In genomic region chr3:141476670-141477069, GRCm38 (mm10) we compare ENCODE assay signal across 11 mouse cellular contexts. TPM values are rescaled to one million over a fixed set of nuclear protein-coding genes. Genes with fewer than 3 reads are reported as not detected.
DNase-seq lines count a peak whose midpoint lies in the region; ATAC-seq lines count a peak whose summit lies in the region.
"Had no signal": no experiment of that assay in that cellular context is flagged by ENCODE, and none has a peak within 500 bp of the region (broad histone marks: within the 10 kb centered on the region; RNA-seq: fewer than 3 reads in every experiment).

No protein-coding gene starts in this region.

- no peaks in the 10 kb centered on the region for H3K9me3 ChIP-seq in lung, embryonic 15.5 days
- H3K9me3 ChIP-seq in hindbrain, embryonic 15.5 days: no peaks in the 10 kb centered on the region
- H3K9me3 ChIP-seq in limb, embryonic 12.5 days: no peaks in the 10 kb centered on the region
- H3K9me3 ChIP-seq: neural tube, embryonic 13.5 days had no signal

- peaks cover 18% of the 10 kb centered on the region; the same call in 1 of the 2 replicates for H3K4me1 ChIP-seq in lung, embryonic 15.5 days
- H3K4me1 ChIP-seq in hindbrain, embryonic 15.5 days (replicated peaks): 0 out of 2 replicates have a peak, but pooled peaks cover 14% of the 10 kb centered on the region
- peaks cover 19% of the 10 kb centered on the region for H3K4me1 ChIP-seq in limb, embryonic 12.5 days (replicated peaks)

- DNase-seq in cerebellum, postnatal 10 days: peak; percentile 52 to 53
- DNase-seq in cerebellum, adult 18-20 months: no peak
- no peak for DNase-seq in lung, postnatal 25 days (ENCODE audit: low spot score)
- no peak for DNase-seq in gastrocnemius, adult 8-10 months (ENCODE audit: low spot score in 2 of 2)
- no peak for DNase-seq in right cerebral cortex, adult 18-20 months
- DNase-seq: gastrocnemius, postnatal 36 days had no signal

- no peak overlapping the region for H3K4me3 ChIP-seq in lung, embryonic 15.5 days
- H3K4me3 ChIP-seq in hindbrain, embryonic 15.5 days: no peak overlapping the region
- H3K4me3 ChIP-seq in limb, embryonic 12.5 days (replicated peaks): no peak overlapping the region
- H3K4me3 ChIP-seq: neural tube, embryonic 13.5 days had no signal

- H3K36me3 ChIP-seq in lung, embryonic 15.5 days: no peaks in the 10 kb centered on the region
- no peaks in the 10 kb centered on the region for H3K36me3 ChIP-seq in hindbrain, embryonic 15.5 days
- H3K36me3 ChIP-seq in limb, embryonic 12.5 days: no peaks in the 10 kb centered on the region
- H3K36me3 ChIP-seq: neural tube, embryonic 13.5 days had no signal

- H3K27me3 ChIP-seq in lung, embryonic 15.5 days: no peaks in the 10 kb centered on the region
- no peaks in the 10 kb centered on the region for H3K27me3 ChIP-seq in hindbrain, embryonic 15.5 days
- no peaks in the 10 kb centered on the region for H3K27me3 ChIP-seq in limb, embryonic 12.5 days
- H3K27me3 ChIP-seq: neural tube, embryonic 13.5 days had no signal

- H3K9ac ChIP-seq in lung, embryonic 15.5 days: no peak overlapping the region
- no peak overlapping the region for H3K9ac ChIP-seq in hindbrain, embryonic 15.5 days
- no peak overlapping the region for H3K9ac ChIP-seq in limb, embryonic 12.5 days (replicated peaks)
- H3K9ac ChIP-seq: liver, embryonic 14.5 days; neural tube, embryonic 13.5 days had no signal

- ATAC-seq in lung, embryonic 15.5 days (ENCODE audit: borderline replicate concordance, extremely low read depth, low FRiP score, low TSS enrichment): peak; percentile 44; the same call in 1 of the 2 replicates
- ATAC-seq in hindbrain, embryonic 15.5 days (ENCODE audit: low FRiP score, low read depth): peak; percentile 81
- ATAC-seq in limb, embryonic 12.5 days (ENCODE audit: insufficient number of reproducible peaks, insufficient read depth, low FRiP score, low TSS enrichment, low read depth): 0 out of 2 replicates have a peak, but pooled peaks have one; percentile 47

- H3K4me2 ChIP-seq in lung, embryonic 15.5 days: no peak overlapping the region
- no peak overlapping the region for H3K4me2 ChIP-seq in hindbrain, embryonic 15.5 days
- H3K4me2 ChIP-seq in limb, embryonic 12.5 days: no peak overlapping the region
- H3K4me2 ChIP-seq: neural tube, embryonic 13.5 days had no signal

- H3K27ac ChIP-seq in lung, embryonic 15.5 days: peak overlapping the region; percentile 69
- H3K27ac ChIP-seq in hindbrain, embryonic 15.5 days (replicated peaks): no peak overlapping the region
- H3K27ac ChIP-seq in limb, embryonic 12.5 days: no peak overlapping the region
- H3K27ac ChIP-seq: liver, embryonic 14.5 days had no signal

- 10% methylated on average over 3 of the region's 3 CpGs for WGBS in lung, embryonic 15.5 days
- WGBS in hindbrain, embryonic 15.5 days: 27% methylated on average over 3 of the region's 3 CpGs
- 11% methylated on average over 3 of the region's 3 CpGs for WGBS in limb, embryonic 12.5 days

RNA-seq across cellular contexts. Expression of gene Unc5c, which starts 11.7 kb away (rescaled TPM):
- 20.5 and 23.5 TPM in 2 replicates for polyA plus RNA-seq in lung, embryonic 15.5 days (2015; fragmentation: Nextera tagmentation; extraction: Ambion mirVana)
- polyA plus RNA-seq in hindbrain, embryonic 15.5 days (2015; fragmentation: Nextera tagmentation; extraction: Ambion mirVana): 19.8 and 28.6 TPM in 2 replicates
- polyA plus RNA-seq in limb, embryonic 12.5 days (2016; fragmentation: Nextera tagmentation; extraction: Ambion mirVana): 19.6 and 23.7 TPM in 2 replicates
- total RNA-seq in gastrocnemius, adult 8-10 months (2022): under 1 TPM in 2 of 4 experiments, not detected in 2; 0.02 to 0.05 TPM
- total RNA-seq: gastrocnemius, postnatal 36 days had no signal

Comparison
In these comparisons a context has a peak if more than half of its experiments do, and no peak if none do; other contexts are left out.
1. DNase-seq: peak in cerebellum, postnatal 10 days (2 of 2); none in cerebellum, adult 18-20 months (0 of 2), lung, postnatal 25 days (single experiment), gastrocnemius, adult 8-10 months (0 of 2) and right cerebral cortex, adult 18-20 months (single experiment).
2. Peak in every context shown above with its lines, with median percentiles within 50 percentile points of each other: ATAC-seq.